Mouse (Mus musculus): ENCODE data around the gene Fcgr4.
"Not testable (repeated sequence)": the region's sequence is repeated elsewhere in the genome, so short reads cannot be mapped to it uniquely, and the experiment has no call there.

Gene Fcgr4

DNA sequence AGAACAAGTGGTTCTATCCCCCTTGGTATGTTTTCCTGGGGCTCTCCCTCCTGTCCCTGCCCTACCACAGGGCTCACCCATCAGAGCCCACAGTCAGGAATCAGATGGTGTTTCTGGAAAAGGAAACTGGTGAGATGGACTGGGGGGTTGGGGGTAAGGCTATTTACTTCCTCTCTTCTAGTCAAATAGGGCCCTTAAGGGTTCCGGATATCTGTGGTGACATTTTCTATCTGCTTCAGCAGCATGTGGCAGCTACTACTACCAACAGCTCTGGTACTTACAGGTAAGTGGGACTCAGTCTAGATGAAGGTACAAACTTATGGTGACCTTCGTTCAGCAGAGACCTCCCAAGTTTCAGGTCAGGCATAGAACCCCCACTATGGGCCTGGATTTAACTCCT is at the start of gene Fcgr4:
Gene Fcgr4, plus strand, starts transcription at position 184 of the 400 bp plus-strand sequence.
- DNase-seq (ENCODE audit: low read depth, low spot score), result no peak

GRCm38 (mm10) chr1:170972494-170972893 is 46.2 kb upstream of the Fcgr4 start:
- DNase-seq (ENCODE audit: low read depth, low spot score), result no peak

- no peak for DNase-seq (ENCODE audit: low read depth, low spot score)
Measured at GRCm38 (mm10) chr1:170972936-170973335, 45.8 kb upstream of the Fcgr4 start.

- DNase-seq (ENCODE audit: low read depth, low spot score), result no peak
Measured at GRCm38 (mm10) chr1:170974171-170974570, 44.5 kb upstream of the Fcgr4 start.

DNA sequence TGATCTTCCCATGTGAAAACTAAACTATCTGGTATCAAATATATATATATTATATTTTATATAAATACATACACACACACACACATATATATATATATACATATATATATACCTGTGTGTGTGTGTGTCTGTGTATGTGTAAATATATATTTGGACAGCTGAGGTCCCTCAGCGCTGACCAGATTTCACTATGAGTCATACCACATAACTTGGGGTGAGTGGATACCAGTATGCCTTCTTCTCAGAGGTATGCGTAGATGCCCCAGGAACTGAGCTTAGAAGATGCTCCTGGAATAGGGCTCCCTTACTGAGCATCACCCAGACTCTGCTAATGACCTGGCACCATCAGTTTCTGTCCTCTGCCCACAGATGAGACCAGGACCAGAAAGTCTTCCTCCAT is 44.0 kb upstream of the Fcgr4 start:
- no peak for DNase-seq (ENCODE audit: low read depth, low spot score)

- DNase-seq (ENCODE audit: low read depth, low spot score), result not testable (repeated sequence)
Measured at GRCm38 (mm10) chr1:170975350-170975749, 43.4 kb upstream of the Fcgr4 start.

DNA sequence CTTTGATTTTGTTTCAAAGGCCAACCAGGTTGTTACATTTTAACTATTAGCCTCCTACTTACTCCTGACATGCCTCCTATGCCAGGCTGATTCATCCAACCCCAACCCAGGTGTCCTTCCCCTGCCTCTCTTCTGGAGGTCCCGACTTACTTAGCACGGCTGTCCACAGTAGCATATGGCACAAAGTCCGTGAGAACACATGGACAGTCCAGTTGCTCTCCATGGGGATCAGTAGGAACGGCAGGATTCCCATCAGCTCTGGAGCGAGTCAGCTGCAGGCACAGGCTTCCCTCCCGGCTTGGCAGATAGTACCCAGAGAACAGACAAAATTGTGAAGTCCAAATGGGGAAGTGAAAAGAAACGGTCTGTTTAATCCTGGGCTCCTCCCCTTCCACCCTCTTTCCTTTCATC is 43.0 kb upstream of the Fcgr4 start:
- no peak for DNase-seq (ENCODE audit: low read depth, low spot score)

- DNase-seq (ENCODE audit: low read depth, low spot score), result no peak
Measured at GRCm38 (mm10) chr1:170976447-170976846, 42.3 kb upstream of the Fcgr4 start, which contains the start of gene Fcgr2b. TSS of gene Fcgr2b (minus strand) at chr1:170976547.

DNA sequence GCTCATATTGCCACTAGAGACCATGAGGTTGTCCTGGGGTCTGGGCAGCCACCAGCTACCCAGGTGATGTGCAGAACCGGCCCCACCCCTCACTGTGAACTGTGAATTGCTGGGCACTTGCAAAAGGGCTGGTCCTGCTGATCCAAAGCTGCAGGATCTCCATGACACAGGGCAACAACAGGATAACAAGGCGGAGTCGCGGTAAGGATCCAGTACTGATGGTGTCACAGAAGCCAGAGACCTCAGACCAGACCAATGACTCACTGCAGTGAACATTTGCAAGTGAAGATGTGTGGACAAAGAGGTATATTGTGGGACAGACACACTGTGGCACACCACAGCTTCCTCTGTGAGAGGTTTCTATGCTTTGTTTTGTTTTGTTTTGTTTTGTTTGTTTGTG is 40.1 kb upstream of the Fcgr4 start:
- no peak for DNase-seq (ENCODE audit: low read depth, low spot score)

- not testable (repeated sequence) for DNase-seq (ENCODE audit: low read depth, low spot score)
Measured at GRCm38 (mm10) chr1:170981679-170982078, 37.0 kb upstream of the Fcgr4 start.

DNA sequence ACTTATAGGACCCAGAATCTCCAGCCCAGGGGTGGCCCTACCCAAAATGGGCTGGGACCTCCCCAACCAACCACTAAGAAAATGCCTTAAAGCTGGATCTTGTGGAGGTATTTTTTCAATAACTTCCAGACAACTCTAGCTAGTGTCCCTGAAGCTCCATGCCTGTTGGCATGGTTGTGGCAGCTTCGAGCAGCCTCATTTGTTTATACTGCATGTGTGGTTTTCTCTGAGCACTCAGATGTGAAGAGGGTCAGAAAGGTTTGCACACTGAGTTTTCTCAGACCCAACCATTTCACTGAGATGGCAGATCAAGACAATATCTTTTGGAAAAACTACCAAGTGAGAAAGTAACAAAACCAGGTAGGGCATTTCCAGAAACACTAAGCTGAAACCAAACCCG is 36.4 kb upstream of the Fcgr4 start:
- no peak for DNase-seq (ENCODE audit: low read depth, low spot score)

- DNase-seq (ENCODE audit: low read depth, low spot score), result no peak
Measured at GRCm38 (mm10) chr1:170983066-170983465, 35.7 kb upstream of the Fcgr4 start.

DNA sequence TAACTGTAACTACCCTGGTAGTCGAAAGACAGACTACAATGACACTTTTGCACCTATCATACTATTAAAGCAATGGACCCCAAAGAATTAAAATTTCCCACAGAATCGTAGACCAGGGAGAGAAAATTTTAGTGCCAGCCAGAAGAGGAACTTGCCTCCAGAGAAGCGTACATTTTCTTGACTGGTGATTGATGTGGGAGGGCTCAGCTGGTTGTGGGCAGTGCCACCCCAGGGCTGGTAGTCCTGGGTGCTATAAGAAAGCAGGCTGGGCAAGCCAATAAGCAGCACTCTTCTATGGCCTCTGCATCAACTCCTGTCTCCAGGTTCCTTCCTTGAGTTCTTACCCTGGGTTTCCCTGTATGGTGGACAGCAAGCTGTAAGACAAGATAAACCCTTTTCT is 33.6 kb upstream of the Fcgr4 start:
- DNase-seq (ENCODE audit: low read depth, low spot score), result no peak

DNA sequence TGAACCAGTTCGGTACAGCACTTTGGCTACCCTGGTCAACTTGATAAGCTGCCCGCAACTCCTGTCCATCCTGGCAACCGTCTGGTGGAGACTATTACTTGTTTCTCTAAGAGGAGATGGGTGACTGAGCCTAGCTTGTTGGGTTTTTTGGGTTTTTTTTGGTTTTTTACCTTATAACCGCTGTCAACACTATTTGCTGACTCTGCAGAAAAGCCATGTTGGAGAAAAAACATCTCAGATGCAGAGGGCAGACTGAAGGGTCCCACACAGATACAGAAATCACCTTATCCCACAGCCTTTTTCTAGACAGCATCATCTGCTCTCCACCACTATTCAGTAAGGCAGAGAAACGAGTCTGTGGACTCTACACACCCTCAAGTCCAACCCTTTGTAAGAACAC is 32.9 kb upstream of the Fcgr4 start:
- DNase-seq (ENCODE audit: low read depth, low spot score), result no peak

DNA sequence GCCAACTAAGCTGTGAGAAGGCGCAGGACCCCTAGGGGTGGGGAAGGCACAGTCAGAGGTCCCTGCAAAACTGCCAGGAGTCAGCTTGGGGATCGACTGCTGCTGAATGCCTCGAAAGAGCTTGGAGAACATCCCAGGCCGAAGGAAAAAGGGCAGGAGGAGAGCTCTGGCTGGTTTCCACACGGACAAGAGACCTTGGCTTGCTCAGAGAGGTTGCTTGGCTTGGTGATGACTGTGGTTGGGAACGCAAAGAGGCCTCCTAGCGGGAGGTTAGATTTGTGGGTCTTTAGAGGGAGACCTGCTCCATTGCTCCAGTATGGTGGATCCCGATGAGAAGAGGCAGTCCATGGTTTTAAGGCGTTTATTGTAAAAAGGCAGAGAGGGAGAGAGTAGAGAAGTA is 29.1 kb upstream of the Fcgr4 start:
- DNase-seq (ENCODE audit: low read depth, low spot score), result no peak

DNA sequence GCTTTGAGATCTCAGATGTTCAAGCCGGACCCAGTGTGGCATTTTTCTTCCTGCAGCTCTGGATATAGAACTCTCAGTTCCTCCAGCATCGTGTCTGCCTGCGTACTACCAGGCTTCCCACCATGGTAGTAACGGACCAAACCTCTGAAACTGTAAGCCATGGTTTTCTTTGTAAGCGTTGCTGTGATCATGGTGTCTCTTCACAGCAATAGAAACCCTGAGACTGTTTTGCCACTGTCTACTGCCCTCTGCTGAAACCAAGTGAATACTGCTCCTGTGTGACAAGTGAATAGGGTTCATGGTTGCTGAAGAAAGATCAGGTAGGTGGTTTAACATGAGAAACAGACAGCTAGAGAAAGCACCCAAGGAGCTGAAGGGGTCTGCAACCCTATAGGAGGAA is 26.2 kb upstream of the Fcgr4 start:
- peak; percentile 17 for DNase-seq (ENCODE audit: low read depth, low spot score)

GRCm38 (mm10) chr1:170996034-170996433 is 22.7 kb upstream of the Fcgr4 start:
- DNase-seq (ENCODE audit: low read depth, low spot score), result no peak

- DNase-seq (ENCODE audit: low read depth, low spot score), result peak; percentile 50
Measured at GRCm38 (mm10) chr1:170996753-170997152, 22.0 kb upstream of the Fcgr4 start.

GRCm38 (mm10) chr1:170997756-170998655 is 20.7 kb upstream of the Fcgr4 start:
- DNase-seq (ENCODE audit: low read depth, low spot score), result peak; percentile 13

DNA sequence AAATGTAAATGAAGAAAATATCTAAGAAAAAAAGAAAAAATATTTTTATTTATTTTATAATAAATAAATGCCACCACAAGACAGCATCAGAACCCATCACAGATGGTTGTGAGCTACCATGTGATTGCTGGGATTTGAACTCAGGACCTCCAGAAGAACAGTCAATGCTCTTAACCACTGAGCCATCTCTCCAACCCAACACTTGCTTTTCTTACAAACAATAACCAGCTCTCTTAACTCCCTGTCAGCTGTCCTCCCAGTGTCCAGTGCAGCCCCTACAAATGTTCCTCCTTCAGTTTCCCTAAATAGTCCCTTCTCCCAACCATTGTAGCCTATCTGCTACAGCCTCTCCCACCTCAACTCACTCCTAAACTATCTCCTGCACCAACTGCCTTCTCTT is 18.9 kb upstream of the Fcgr4 start:
- DNase-seq (ENCODE audit: low read depth, low spot score), result no peak

- no peak for DNase-seq (ENCODE audit: low read depth, low spot score)
Measured at GRCm38 (mm10) chr1:171005081-171005480, 13.6 kb upstream of the Fcgr4 start.

DNA sequence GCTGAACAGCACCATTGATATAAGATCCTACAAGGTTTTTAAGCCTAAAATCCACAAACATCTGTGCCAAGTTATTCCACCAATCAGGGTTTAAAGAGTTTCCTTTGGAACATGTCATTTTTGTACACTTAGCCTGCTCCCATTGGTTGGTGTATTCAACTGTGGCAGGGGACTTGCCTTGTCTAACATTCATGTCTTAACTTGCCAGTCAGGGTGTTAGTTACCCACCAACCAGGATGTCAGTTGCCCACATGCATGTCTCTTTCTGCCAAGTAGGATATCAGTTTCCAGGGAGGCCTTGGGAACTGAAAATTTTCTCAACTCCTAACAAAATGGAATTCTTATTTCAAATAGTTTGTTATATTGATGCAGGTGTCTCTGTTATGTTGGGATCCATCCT is 13.1 kb upstream of the Fcgr4 start:
- no peak for DNase-seq (ENCODE audit: low read depth, low spot score)

- DNase-seq (ENCODE audit: low read depth, low spot score), result no peak
Measured at GRCm38 (mm10) chr1:171006335-171006734, 12.4 kb upstream of the Fcgr4 start.
